Mouse (Mus musculus) ES-E14 (cell line): ENCODE measurements at regions not wholly inside any gene's neighbourhood (a gene's known extent, or its start where the extent isn't known, plus 50 kb on each side); places are given as distances from the start of the nearest gene placed in this dataset.

ENCODE experiments used
- DNase-seq: peaks from one replicate; pipeline ENCODE4 v3.0.0-alpha.2; 2013; ENCODE audit warnings: low read depth, low spot score
- H3K27ac ChIP-seq: 2 replicates; pipeline ENCODE4 v1.5.1; 2012; ENCODE audit warnings: low read depth, mild to moderate bottlenecking, low read length, moderate library complexity, mixed read lengths; ENCODE audit not compliant: poor library complexity, insufficient read depth, severe bottlenecking
- H3K36me3 ChIP-seq: 2 replicates; pipeline ENCODE4 v1.6.1; 2012; ENCODE audit warnings: mild to moderate bottlenecking, low read length, moderate library complexity, mixed read lengths; ENCODE audit not compliant: control insufficient read depth, poor library complexity, insufficient read depth, severe bottlenecking
- H3K4me1 ChIP-seq, 2 experiments: fragments of 150-350 bp in 1 of 2; sonication (generic) in 1 of 2; 2 replicates each; pipeline ENCODE4 v1.6.1; 2012; ENCODE audit warnings: low read length in 2 of 2, mild to moderate bottlenecking in 1 of 2, mixed read lengths in 1 of 2; ENCODE audit not compliant: control insufficient read depth in 2 of 2, insufficient read depth in 2 of 2, poor library complexity in 1 of 2
- H3K4me3 ChIP-seq, 2 experiments: fragments of 150-350 bp in 1 of 2; sonication (generic) in 1 of 2; 2 replicates each; pipeline ENCODE4 v1.5.1; 2012; ENCODE audit warnings: low read length in 2 of 2, low read depth in 1 of 2, mild to moderate bottlenecking in 1 of 2, mixed read lengths in 1 of 2; ENCODE audit not compliant: insufficient read depth in 1 of 2, poor library complexity in 1 of 2, severe bottlenecking in 1 of 2
- H3K9ac ChIP-seq: 2 replicates; pipeline ENCODE4 v1.6.1; 2012; ENCODE audit warnings: low read depth, mild to moderate bottlenecking, low read length, mixed read lengths; ENCODE audit not compliant: poor library complexity, insufficient read depth, severe bottlenecking
- H3K9me3 ChIP-seq: fragments of 150-350 bp; sonication (generic); 2 replicates; pipeline ENCODE4 v1.6.1; 2012; ENCODE audit warnings: low read depth, mild to moderate bottlenecking, low read length; ENCODE audit not compliant: control insufficient read depth, insufficient read depth
- CHD2 ChIP-seq: IDR thresholded peaks from 2 replicates; pipeline ENCODE4 v1.6.1; 2014; ENCODE audit warnings: mild to moderate bottlenecking, low read depth, low read length, inconsistent platforms
- HCFC1 ChIP-seq: IDR thresholded peaks from 2 replicates; pipeline ENCODE4 v1.6.1; 2012; ENCODE audit warnings: low read length, inconsistent platforms, borderline replicate concordance; ENCODE audit not compliant: insufficient read depth
- MAFK ChIP-seq: IDR thresholded peaks from 2 replicates; pipeline ENCODE4 v1.6.1; 2014; ENCODE audit warnings: mild to moderate bottlenecking, low read depth, low read length, inconsistent platforms; ENCODE audit not compliant: insufficient read depth
- ZC3H11A ChIP-seq: IDR thresholded peaks from 2 replicates; pipeline ENCODE4 v1.6.1; 2012; ENCODE audit warnings: low read depth, mild to moderate bottlenecking, inconsistent platforms, low read length, borderline replicate concordance
- ZNF384 ChIP-seq: IDR thresholded peaks from 2 replicates; pipeline ENCODE4 v1.6.1; 2012; ENCODE audit warnings: low read depth, low read length, inconsistent platforms
- in situ Hi-C, 2 experiments: fragments of 600-800 bp; cut with MboI; formaldehyde crosslinking; loops; one replicate each; pipeline ENCODE4 v1.15.1; 2025; ENCODE audit warnings: low sequenced_read_pairs in 2 of 2, inconsistent platforms in 1 of 2; ENCODE audit not compliant: unreplicated experiment in 2 of 2

DNA sequence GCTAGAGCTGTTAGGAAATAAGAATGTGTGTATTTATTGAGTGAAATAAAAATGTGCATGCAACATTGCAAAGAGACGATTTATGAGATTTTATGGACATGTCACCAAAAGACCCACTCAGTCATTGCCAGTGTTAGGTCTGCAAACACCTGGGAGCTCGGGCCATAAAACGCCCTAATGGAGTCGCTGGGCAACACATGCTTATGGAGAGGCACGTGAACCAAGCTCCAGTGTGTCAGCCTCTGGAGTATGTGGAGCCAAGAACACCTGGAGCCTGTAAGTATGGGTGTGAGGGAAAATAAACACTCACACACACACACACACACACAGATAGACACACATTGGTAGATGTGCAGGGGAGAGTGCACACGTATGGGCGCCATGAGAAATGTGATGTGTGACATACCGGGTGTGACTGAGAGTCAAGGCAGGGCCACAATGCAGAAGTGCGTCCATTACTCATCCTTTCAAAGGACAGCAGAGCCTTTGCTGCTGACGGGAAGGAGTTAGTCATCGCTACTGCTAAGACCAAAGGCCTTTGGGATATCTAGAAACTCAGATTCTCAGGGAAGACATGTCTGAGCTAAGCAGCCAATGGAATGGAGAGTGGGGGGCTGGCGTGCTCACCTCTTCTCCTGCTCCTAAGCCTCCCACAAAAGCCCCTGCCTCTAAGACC, 124.2 kb downstream of the Gm826 start:
- TF ChIP-seq ZC3H11A (no peak), ZNF384 (no peak), HCFC1 (no peak)
- Histone ChIP-seq H3K9me3 (no peaks in the 10 kb centered on the region), H3K36me3 (no peaks in the 10 kb centered on the region), H3K27ac (no peak overlapping the region), H3K9ac (no peak overlapping the region), H3K4me3 (no peak overlapping the region), H3K4me1 (no peaks in the 10 kb centered on the region)
- in situ Hi-C loops: no loop called here
- DNase-seq: no peak

DNA sequence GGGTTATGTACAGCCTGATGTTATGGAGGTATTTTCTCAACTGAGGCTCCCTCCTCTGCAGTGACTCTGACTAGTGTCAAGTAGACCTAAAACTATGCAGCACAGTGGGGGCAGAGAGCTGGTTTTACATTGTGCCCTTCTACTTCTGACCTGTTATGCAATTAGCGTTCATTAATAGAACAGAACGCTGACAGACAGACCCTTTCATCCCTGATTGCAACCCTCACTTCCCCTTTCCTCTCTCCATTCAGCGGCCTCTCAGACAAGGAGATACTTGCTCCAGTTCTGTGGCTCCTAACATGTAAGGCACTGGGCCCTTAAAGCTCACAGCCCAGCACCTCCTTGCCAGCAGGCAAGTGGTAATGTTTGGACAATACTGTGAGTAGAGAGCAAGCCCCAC, 125.7 kb downstream of the Gm826 start:
- in situ Hi-C loops: no loop called here
- no peak for DNase-seq
- TF ChIP-seq ZC3H11A (no peak), ZNF384 (no peak)

DNA sequence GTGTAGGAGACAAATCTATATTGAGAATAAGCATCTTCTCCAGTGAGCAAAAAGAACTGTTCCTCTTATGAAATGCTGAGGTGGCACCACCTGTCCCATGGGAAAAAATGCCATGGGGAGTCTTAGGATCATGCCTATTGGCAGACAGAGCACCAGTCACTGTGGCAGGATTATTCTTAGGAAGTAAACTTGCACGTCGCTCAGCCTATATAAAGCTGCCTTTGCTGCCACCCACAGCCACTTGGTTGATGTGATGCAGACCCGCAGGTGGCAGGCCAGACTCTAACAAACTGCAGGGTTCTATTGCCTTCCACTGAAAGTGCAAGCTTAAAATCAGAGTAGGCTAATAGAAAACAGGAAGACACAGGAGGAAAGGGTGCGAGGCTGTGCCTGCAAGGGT, 126.7 kb downstream of the Gm826 start:
- Histone ChIP-seq H3K27ac (no peak overlapping the region), H3K4me1 (no peaks in the 10 kb centered on the region), H3K9ac (no peak overlapping the region), H3K36me3 (no peaks in the 10 kb centered on the region), H3K9me3 (no peaks in the 10 kb centered on the region), H3K4me3 (no peak overlapping the region)
- DNase-seq: no peak
- TF ChIP-seq ZNF384 (no peak), CHD2 (no peak), HCFC1 (no peak), MAFK (no peak), ZC3H11A (no peak)
- in situ Hi-C loops: no loop called here

More for the DNA sequence above, 125.7 kb downstream of the Gm826 start:
- Histone ChIP-seq H3K36me3 (no peaks in the 10 kb centered on the region), H3K9ac (no peak overlapping the region), H3K4me1 (no peaks in the 10 kb centered on the region), H3K4me3 (no peak overlapping the region), H3K27ac (no peak overlapping the region), H3K9me3 (no peaks in the 10 kb centered on the region)

DNA sequence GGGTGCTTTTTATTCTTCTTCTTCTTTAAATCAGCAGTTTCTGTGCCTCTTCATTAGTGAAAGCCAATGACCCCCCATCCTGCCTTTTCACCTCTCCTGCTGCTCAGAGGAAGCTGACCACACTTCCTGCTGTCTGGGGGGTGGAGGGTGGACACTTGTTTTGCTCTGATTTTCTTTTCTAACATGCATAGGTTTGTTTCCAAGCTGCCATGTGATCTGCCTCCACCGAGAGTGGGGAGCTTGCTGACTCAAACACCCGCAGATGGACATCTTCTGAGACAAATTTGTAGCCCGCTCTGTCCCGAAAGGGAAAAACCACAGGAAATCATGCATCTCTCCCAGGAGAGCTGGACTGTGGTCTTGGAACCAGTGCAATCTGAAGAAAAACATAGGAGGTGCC, 141.3 kb downstream of the Gm826 start:
- H3K36me3 ChIP-seq: no peaks in the 10 kb centered on the region
- no peak overlapping the region for H3K9ac ChIP-seq
- no peak overlapping the region for H3K27ac ChIP-seq
- no peaks in the 10 kb centered on the region for H3K4me1 ChIP-seq
- in situ Hi-C loops: no loop called here
- H3K9me3 ChIP-seq: no peaks in the 10 kb centered on the region
- DNase-seq: no peak
- TF ChIP-seq CHD2: no peak
- no peak for TF ChIP-seq ZC3H11A
- TF ChIP-seq ZNF384: no peak
- no peak for TF ChIP-seq MAFK
- TF ChIP-seq HCFC1: no peak
- H3K4me3 ChIP-seq: no peak overlapping the region

DNA sequence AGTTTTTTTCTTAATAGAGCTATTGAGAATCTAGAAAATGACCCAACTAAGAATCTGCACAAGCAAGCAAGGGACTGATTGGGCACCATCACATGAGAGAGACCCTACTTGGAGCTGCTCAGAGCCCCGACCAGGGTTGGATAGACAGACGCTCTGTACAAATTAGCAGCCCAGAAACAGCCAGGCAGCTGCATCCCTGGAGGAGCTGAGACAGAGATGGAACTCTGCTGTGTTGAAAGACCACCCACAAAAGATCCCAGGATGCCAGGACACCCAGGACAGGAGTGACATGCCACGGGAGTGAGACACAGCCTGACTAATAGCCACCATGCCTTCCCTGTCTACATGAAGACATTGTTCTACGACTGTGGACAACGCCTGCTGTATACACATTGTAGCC, 147.9 kb downstream of the Gm826 start:
- no peaks in the 10 kb centered on the region for H3K4me1 ChIP-seq
- H3K36me3 ChIP-seq: no peaks in the 10 kb centered on the region
- in situ Hi-C loops: no loop called here
- no peak overlapping the region for H3K9ac ChIP-seq
- no peak overlapping the region for H3K27ac ChIP-seq
- no peak for DNase-seq
- no peak overlapping the region for H3K4me3 ChIP-seq
- TF ChIP-seq CHD2 (no peak), ZNF384 (no peak), MAFK (no peak), ZC3H11A (no peak), HCFC1 (no peak)
- H3K9me3 ChIP-seq: no peaks in the 10 kb centered on the region
